Mouse (Mus musculus): ENCODE measurements at regions not wholly inside any gene's neighbourhood (a gene's known extent, or its start where the extent isn't known, plus 50 kb on each side); places are given as distances from the start of the nearest gene placed in this dataset.

GRCm38 (mm10) chr1:143318381-143318780, 322.1 kb upstream of the B3galt2 start:
- no peak for TF ChIP-seq CTCF (IDR thresholded peaks at IDR 0.05; ENCODE audit: low read depth)
- TF ChIP-seq EP300 (IDR thresholded peaks at IDR 0.05; ENCODE audit: low read depth): no peak

All from liver, postnatal 0 days (tissue).